Mouse (Mus musculus) embryonic fibroblast, embryonic 13.5 days (primary cell): ENCODE results near the gene Ugt1a10.

ENCODE experiments used
- CTCF ChIP-seq: IDR thresholded peaks from 2 replicates; pipeline ENCODE4 v1.5.1; 2011; ENCODE audit warnings: mild to moderate bottlenecking, control low read depth, low read length, moderate library complexity, borderline replicate concordance; ENCODE audit not compliant: insufficient read depth
- POLR2A ChIP-seq: IDR thresholded peaks from 2 replicates; pipeline ENCODE4 v1.6.1; 2011; ENCODE audit warnings: low read depth, mild to moderate bottlenecking, control low read depth, low read length, moderate library complexity

GRCm38 (mm10) chr1:88105656-88106055, 50.5 kb downstream of the Ugt1a10 start:
- TF ChIP-seq POLR2A (no peak), CTCF (no peak)
